Mouse (Mus musculus): Measurements from ENCODE around the gene Sh3rf1.

GRCm38 (mm10) chr8:61217017-61217416 lies 6.7 kb upstream of the Sh3rf1 start:
- TF ChIP-seq CTCF (IDR thresholded peaks at IDR 0.05; ENCODE audit: low read depth): no peak
- TF ChIP-seq EP300 (IDR thresholded peaks at IDR 0.05; ENCODE audit: low read depth): no peak

All from liver, postnatal 0 days (tissue).